Mouse (Mus musculus) kidney, embryonic 16.5 days (tissue): Measurements from ENCODE around the gene Smtn. TPM values are rescaled to one million over a fixed set of nuclear protein-coding genes. Genes with fewer than 3 reads are reported as not detected.
A peak's percentile ranks its signal among the peaks of the same experiment; 100 is the strongest.

Experiments used
- ATAC-seq: fragments of 200-750 bp; cut with Nextera tagmentation; 2 replicates; pipeline ENCODE4 v1.8.0; 2017; ENCODE audit warnings: moderate TSS enrichment; ENCODE audit not compliant: low FRiP score, low TSS enrichment
- H3K27ac ChIP-seq: fragments of 300-500 bp; sonication (generic); 2 replicates; pipeline ENCODE4 v1.5.1; 2014; ENCODE audit warnings: low read length
- H3K27me3 ChIP-seq: fragments of 300-500 bp; sonication (generic); 2 replicates; pipeline ENCODE4 v1.6.1; 2014; ENCODE audit warnings: low read length, control low read depth, mixed read lengths; ENCODE audit not compliant: insufficient read depth
- H3K36me3 ChIP-seq: fragments of 300-500 bp; sonication (generic); 2 replicates; pipeline ENCODE4 v1.6.1; 2014; ENCODE audit warnings: low read length, control low read depth, mixed read lengths; ENCODE audit not compliant: insufficient read depth
- H3K4me1 ChIP-seq: fragments of 300-500 bp; sonication (generic); 2 replicates; pipeline ENCODE4 v1.6.1; 2014; ENCODE audit warnings: low read length, control low read depth, mixed read lengths; ENCODE audit not compliant: insufficient read depth
- H3K4me2 ChIP-seq: fragments of 300-500 bp; sonication (generic); replicated peaks from 2 replicates; pipeline ENCODE4 v1.6.1; 2014; ENCODE audit warnings: low read depth, low read length
- H3K4me3 ChIP-seq: fragments of 300-500 bp; sonication (generic); 2 replicates; pipeline ENCODE4 v1.5.1; 2014; ENCODE audit warnings: mild to moderate bottlenecking, low read length
- H3K9ac ChIP-seq: fragments of 300-500 bp; sonication (generic); replicated peaks from 2 replicates; pipeline ENCODE4 v1.6.1; 2014; ENCODE audit warnings: low read length
- H3K9me3 ChIP-seq: fragments of 300-500 bp; sonication (generic); 2 replicates; pipeline ENCODE4 v1.6.1; 2016; ENCODE audit warnings: low read length, control low read depth
- WGBS: fragments of 180-500 bp; shearing (Covaris S2); extraction: QIAGEN DNeasy Blood & Tissue Kit; methylation state at CpG from one replicate; pipeline ENCODE4 v1.1.7; 2014; 5-methylcytosine and 5-hydroxymethylcytosine counted together
- polyA plus RNA-seq: library from polyadenylated mRNA; unstranded; fragments of >200 nt; fragmentation: Nextera tagmentation; extraction: Ambion mirVana; gene quantifications from 2 replicates; pipeline ENCODE4 v1.2.1, GENCODE M21; 2015

The Smtn gene
- polyA plus RNA-seq, 1 experiment from 2014 or later = 116 TPM

DNA sequence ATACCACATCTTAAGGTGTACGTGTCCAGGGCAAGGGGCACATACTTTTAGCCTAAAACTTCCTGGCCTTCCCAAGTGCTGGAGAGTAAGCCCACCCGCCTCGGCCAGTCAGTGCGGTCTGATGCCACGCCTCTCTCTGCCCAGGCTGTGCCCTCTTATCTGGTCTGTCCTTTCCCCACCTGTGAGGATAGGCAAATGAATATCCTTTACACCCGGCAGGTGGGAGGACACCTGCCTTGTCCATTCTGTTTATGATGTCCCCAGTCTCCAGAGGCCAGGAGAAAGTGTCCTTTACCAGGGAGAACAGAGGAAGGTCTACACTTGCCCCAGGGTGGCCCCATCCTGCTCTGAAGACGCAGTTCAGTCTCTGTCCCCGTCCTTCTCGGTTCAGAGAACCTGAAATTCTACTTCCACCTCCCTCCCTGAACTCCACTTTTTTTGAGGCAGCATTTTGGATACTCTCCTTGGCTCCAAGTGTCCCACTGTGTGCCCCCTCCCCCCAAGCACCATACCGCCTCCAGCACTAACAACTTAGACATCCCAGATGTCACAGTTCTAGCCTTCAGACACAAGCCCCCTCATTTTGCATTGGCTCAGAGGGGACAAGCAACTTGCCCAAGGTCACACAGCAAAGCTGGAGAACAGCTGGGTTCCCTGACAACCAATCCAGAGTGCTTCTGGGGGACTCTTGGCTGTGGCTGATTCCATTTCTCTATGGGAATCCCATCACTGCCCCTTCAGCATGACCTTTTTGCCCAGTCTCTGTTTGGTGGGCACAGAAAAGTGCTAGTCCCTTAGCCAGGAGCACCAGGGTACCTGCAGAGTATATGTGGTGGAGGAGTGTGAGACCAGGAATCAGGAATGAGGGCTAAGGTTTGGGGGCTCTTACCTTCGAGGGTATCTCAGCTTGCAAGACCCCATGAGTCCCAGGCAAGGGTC, 36.4 kb downstream of the Smtn start:
- H3K4me1 ChIP-seq = no peaks in the 10 kb centered on the region
- H3K27ac ChIP-seq = no peak overlapping the region
- 0 out of 2 replicates have a peak overlapping the region, but pooled peaks have one; percentile 40 for H3K9ac ChIP-seq
- peak overlapping the region; percentile 30 for H3K4me3 ChIP-seq
- H3K9me3 ChIP-seq = no peaks in the 10 kb centered on the region
- ATAC-seq = no peak
- no peaks in the 10 kb centered on the region for H3K27me3 ChIP-seq
- 66% methylated on average over 11 of the region's 11 CpGs for WGBS
- H3K4me2 ChIP-seq = peak overlapping the region; percentile 28
- H3K36me3 ChIP-seq = no peaks in the 10 kb centered on the region

DNA sequence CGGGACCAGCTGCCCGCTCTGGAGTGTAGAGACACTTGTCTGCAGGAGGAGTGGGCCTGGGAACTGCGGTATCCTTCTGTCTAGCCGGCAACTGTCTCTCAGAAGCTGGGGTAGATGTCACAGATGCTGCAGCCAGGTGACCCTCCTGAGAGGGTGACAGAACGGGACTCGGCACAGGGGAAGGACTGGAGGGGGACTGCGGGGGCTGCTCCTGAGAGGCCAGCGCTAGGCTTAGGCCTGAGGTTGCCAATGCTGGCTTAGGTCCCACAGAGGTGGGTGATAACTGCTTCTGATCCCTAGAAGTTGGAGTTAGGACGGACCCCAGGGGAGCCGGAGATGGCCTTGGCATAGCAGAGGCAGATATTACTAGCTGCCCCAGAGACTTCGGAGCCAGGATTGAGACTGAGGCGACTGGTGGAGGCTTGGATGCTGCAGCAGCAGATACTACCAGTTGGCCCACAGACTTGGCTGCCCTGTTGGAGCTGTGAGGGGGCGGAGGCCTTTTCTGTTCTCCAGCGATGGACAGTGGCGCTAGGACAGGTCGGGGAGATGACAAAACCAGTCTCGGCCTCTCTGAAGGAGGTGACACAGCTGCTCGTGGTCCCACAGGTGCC, 37.8 kb downstream of the Smtn start:
- H3K27me3 ChIP-seq = no peaks in the 10 kb centered on the region
- no peak overlapping the region for H3K4me3 ChIP-seq
- H3K36me3 ChIP-seq = no peaks in the 10 kb centered on the region
- H3K9me3 ChIP-seq = no peaks in the 10 kb centered on the region
- no peak overlapping the region for H3K4me2 ChIP-seq
- no peak overlapping the region for H3K27ac ChIP-seq
- no peaks in the 10 kb centered on the region for H3K4me1 ChIP-seq
- H3K9ac ChIP-seq = no peak overlapping the region
- 82% methylated on average over 18 of the region's 18 CpGs for WGBS
- no peak for ATAC-seq

DNA sequence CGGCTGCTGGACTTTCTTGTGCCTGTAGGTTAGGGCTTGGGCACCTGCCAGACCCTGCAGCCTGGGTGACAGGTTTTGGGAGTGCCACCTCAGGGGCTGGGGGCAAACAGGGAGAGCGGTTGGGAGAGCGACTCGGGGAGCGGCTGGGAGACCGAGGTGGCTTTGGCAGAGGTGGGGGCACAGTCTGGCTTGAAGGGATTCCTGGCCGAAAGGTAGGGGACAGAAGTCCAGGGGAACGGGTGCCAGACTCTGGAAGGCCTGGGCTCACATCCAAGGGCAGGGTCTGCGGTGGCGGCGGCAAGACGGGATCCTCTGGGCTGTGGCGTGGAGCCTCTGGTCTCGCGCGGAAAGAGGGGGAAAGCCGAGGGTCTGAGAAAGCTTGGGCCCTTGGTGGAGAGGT, 38.4 kb downstream of the Smtn start:
- Histone ChIP-seq H3K36me3 (no peaks in the 10 kb centered on the region), H3K9me3 (no peaks in the 10 kb centered on the region), H3K9ac (no peak overlapping the region), H3K4me3 (no peak overlapping the region), H3K27me3 (no peaks in the 10 kb centered on the region), H3K4me2 (no peak overlapping the region), H3K4me1 (no peaks in the 10 kb centered on the region), H3K27ac (no peak overlapping the region)
- no peak for ATAC-seq
- WGBS = 79% methylated on average over 17 of the region's 17 CpGs

DNA sequence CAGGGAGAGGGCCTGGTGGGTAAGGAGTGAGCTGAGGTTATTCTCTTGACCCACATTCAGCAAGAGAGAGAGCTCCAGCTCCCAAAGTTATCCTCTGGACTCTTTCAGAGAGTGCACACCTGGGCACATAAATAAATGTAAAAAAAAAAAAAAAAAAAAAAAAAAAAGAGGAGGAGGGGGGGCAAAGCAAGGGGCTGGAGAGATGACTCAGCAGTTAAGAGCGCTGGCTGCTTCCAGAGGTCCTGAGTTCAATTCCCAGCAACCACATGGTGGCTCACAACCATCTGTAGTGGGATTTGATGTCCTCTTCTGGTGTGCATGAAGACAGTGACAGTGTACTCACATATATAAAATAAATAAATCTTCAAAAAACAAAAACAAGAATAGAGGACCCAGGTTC, 43.1 kb downstream of the Smtn start:
- Histone ChIP-seq H3K9ac (no peak overlapping the region), H3K4me2 (no peak overlapping the region), H3K4me3 (no peak overlapping the region), H3K27me3 (no peaks in the 10 kb centered on the region), H3K9me3 (no peaks in the 10 kb centered on the region), H3K36me3 (no peaks in the 10 kb centered on the region), H3K27ac (peak overlapping the region; percentile 69), H3K4me1 (no peaks in the 10 kb centered on the region; the same call in 1 of the 2 replicates)
- WGBS = 88% methylated on average over 1 of the region's 1 CpGs
- no peak for ATAC-seq

DNA sequence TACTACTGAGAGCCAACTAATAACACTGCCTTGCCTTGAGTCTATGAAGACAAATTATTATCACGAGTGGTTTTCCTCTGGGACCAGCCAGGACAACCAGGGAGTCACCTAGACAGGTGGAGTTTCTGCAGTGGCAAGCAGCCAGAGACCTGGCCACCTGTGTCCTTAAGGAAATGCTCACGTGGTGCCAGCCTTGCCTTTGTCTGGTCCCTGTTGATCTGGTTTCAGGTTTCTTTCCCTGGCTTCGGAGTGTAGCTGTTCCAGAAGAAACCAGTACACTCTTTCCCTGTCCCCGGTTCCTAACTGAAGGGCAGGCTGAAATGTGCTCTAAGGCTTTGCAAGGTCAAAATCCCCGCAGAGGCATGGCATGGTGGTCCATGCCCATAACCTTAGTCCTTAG, 43.7 kb downstream of the Smtn start:
- Histone ChIP-seq H3K27ac (peak overlapping the region; percentile 69), H3K36me3 (no peaks in the 10 kb centered on the region), H3K4me3 (no peak overlapping the region), H3K9ac (no peak overlapping the region), H3K4me1 (no peaks in the 10 kb centered on the region; the same call in 1 of the 2 replicates), H3K4me2 (no peak overlapping the region), H3K27me3 (no peaks in the 10 kb centered on the region), H3K9me3 (no peaks in the 10 kb centered on the region)
- ATAC-seq = no peak
- WGBS = 40% methylated on average over 5 of the region's 5 CpGs

DNA sequence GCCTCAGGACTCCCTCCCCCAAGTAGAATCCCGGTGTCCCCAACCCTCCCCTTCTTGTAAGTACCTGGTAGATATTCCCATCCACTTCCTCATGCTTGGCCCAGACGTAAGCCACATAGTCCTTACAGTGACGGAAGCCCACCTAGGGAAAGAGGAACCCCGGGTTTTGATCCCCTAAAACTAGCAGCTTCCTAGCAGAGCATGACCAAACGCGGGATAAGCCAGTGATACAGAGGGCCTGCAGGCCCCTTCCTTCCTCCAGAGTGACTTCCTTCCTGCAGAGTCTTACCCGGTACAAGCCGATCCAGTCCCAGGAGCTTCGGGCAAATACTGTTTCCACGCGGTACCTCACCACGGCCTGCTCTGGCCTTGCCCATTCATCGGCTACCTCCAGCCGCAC, 44.9 kb downstream of the Smtn start:
- H3K4me2 ChIP-seq = no peak overlapping the region
- 84% methylated on average over 14 of the region's 14 CpGs for WGBS
- H3K27ac ChIP-seq = no peak overlapping the region
- no peaks in the 10 kb centered on the region for H3K36me3 ChIP-seq
- H3K9me3 ChIP-seq = no peaks in the 10 kb centered on the region
- no peak overlapping the region for H3K4me3 ChIP-seq
- H3K27me3 ChIP-seq = no peaks in the 10 kb centered on the region
- no peaks in the 10 kb centered on the region; the same call in 1 of the 2 replicates for H3K4me1 ChIP-seq
- ATAC-seq = no peak
- no peak overlapping the region for H3K9ac ChIP-seq

DNA sequence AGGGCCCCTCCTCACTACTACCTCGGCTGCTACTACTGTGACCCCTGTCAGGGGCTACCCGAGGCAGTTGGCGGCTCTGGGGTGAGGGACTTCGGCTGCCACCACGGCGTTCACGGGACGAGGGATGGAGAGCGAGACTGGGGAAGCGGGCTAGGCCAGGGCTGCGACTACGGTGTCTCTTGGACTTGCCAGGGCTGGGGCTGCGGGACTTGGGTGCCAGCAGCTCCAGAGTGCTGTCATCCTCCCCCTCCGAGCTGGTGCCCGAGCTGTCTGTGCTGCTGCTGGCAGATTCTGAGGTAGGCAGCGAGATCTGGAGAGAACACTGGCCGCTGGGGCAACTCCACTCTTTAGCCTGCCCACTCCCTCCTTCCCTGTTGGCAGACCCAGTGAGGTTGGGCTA, 45.6 kb downstream of the Smtn start:
- H3K36me3 ChIP-seq = no peaks in the 10 kb centered on the region
- peak overlapping the region; percentile 12; the same call in 1 of the 2 replicates for H3K9ac ChIP-seq
- 79% methylated on average over 17 of the region's 17 CpGs for WGBS
- no peaks in the 10 kb centered on the region; the same call in 1 of the 2 replicates for H3K4me1 ChIP-seq
- H3K27ac ChIP-seq = no peak overlapping the region
- no peaks in the 10 kb centered on the region for H3K27me3 ChIP-seq
- no peaks in the 10 kb centered on the region for H3K9me3 ChIP-seq
- no peak overlapping the region for H3K4me3 ChIP-seq
- no peak overlapping the region for H3K4me2 ChIP-seq
- 0 out of 2 replicates have a peak, but pooled peaks have one; percentile 8 for ATAC-seq

DNA sequence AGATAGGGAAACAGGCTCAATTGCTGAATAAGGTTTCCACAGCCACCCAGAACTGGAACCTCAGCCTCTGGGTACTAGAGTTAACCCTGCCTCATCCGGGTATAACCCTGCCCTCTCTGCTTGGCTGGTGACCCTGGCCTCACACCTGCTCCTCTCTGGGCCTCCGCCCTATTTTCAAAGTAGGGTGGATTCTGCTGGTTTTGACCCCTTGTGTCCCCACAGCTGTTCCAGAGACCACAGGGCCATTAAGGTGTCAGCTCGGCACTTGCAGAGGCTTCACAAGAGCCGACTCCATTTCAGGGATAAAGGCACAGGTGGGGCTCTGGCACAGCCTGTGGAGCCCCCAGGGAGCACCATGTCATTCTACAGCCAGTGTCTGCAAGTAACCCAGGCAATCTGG, 47.7 kb downstream of the Smtn start:
- H3K27ac ChIP-seq = no peak overlapping the region
- no peak overlapping the region for H3K4me3 ChIP-seq
- no peaks in the 10 kb centered on the region; the same call in 1 of the 2 replicates for H3K4me1 ChIP-seq
- H3K36me3 ChIP-seq = no peaks in the 10 kb centered on the region
- H3K4me2 ChIP-seq = no peak overlapping the region
- no peak for ATAC-seq
- H3K9me3 ChIP-seq = no peaks in the 10 kb centered on the region
- H3K9ac ChIP-seq = no peak overlapping the region
- H3K27me3 ChIP-seq = no peaks in the 10 kb centered on the region
- WGBS = 50% methylated on average over 4 of the region's 4 CpGs

DNA sequence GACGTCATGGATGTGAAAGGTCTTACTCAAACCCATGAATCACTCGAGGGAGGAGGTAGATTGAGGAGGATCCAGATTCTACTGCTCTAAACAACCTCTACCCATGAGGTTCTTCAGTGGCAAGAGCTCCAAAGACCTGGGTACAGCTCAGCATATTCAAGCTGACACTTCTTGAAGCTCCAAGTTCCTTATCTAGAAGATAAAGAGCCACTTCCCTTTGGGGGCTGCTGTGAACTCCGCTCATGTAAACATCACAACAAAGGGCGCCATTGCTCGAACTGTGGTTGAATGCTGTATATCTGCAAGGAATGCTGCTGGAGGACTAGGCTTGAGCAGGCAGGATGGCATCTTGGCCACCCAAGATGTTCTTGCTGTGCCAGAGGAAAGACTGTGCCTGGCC, 51.4 kb downstream of the Smtn start:
- no peaks in the 10 kb centered on the region for H3K27me3 ChIP-seq
- H3K4me2 ChIP-seq = no peak overlapping the region
- no peaks in the 10 kb centered on the region for H3K4me1 ChIP-seq
- no peaks in the 10 kb centered on the region for H3K36me3 ChIP-seq
- WGBS = 89% methylated on average over 5 of the region's 5 CpGs
- H3K27ac ChIP-seq = no peak overlapping the region
- no peaks in the 10 kb centered on the region for H3K9me3 ChIP-seq
- H3K4me3 ChIP-seq = no peak overlapping the region
- ATAC-seq = no peak
- H3K9ac ChIP-seq = no peak overlapping the region
